Mouse (Mus musculus): ENCODE data around the gene Abr.

DNA sequence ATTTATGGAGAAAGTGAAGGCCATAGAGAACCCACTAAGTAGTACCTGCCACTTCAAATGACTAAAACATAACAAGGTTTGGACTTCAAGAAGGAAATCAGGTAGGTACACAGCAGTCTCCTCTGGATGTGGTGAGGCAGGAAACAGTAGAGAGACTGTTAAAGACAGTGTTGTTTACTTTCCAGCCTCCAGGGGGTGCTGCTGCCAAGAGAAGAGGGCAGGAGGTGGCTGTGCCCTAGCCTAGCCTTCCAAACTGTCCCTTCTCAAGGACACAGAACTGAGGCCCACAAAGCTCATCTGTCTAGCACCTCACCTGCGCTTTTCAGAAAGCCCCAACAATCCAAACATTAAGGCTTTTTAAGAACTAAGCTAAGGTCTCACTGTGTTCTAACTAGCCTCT, 81.1 kb downstream of the Abr start:
- no peak for TF ChIP-seq POLR2A (IDR thresholded peaks at IDR 0.05; ENCODE audit: borderline replicate concordance, extremely low read depth, insufficient read depth, insufficient read length, poor library complexity, severe bottlenecking)
- peak; percentile 70 for TF ChIP-seq CTCF (IDR thresholded peaks at IDR 0.05; ENCODE audit: borderline replicate concordance, extremely low read depth, insufficient read depth, insufficient read length)

All from brain, embryonic 14.5 days (tissue).